In genomic region chr8:111512941-111513340, GRCm38 (mm10) we compare ENCODE assay signal across 20 mouse cellular contexts. TPM values are rescaled to one million over a fixed set of nuclear protein-coding genes. Genes with fewer than 3 reads are reported as not detected.
A peak's percentile ranks its signal among the peaks of the same experiment; 100 is the strongest.
DNase-seq lines count a peak whose midpoint lies in the region; ATAC-seq and TF ChIP-seq lines count a peak whose summit lies in the region.
"Had no signal": no experiment of that assay in that cellular context is flagged by ENCODE, and none has a peak within 500 bp of the region (broad histone marks: within the 10 kb centered on the region; RNA-seq: fewer than 3 reads in every experiment).

No protein-coding gene starts in this region.

- H3K36me3 ChIP-seq in hindbrain, embryonic 13.5 days: no peaks in the 10 kb centered on the region
- H3K36me3 ChIP-seq in hindbrain, embryonic 10.5 days: peaks cover 15% of the 10 kb centered on the region

- H3K27me3 ChIP-seq in cerebellum, adult 2 months (ENCODE audit: control insufficient read depth, insufficient read depth, low read length): no peaks in the 10 kb centered on the region
- no peaks in the 10 kb centered on the region for H3K27me3 ChIP-seq in hindbrain, embryonic 13.5 days
- no peaks in the 10 kb centered on the region for H3K27me3 ChIP-seq in hindbrain, embryonic 10.5 days (ENCODE audit: insufficient read depth, poor library complexity, severe bottlenecking)
- H3K27me3 ChIP-seq: liver, embryonic 15.5 days had no signal

- 0 out of 2 replicates have a peak overlapping the region, but pooled peaks have one; percentile 3 for H3K27ac ChIP-seq in cerebellum, adult 2 months (ENCODE audit: insufficient read depth, low read length)
- no peak overlapping the region for H3K27ac ChIP-seq in hindbrain, embryonic 13.5 days
- no peak overlapping the region for H3K27ac ChIP-seq in hindbrain, embryonic 10.5 days
- H3K27ac ChIP-seq: forebrain, embryonic 10.5 days; hindbrain, embryonic 14.5 days; left cerebral cortex, adult 2 months; liver, embryonic 15.5 days; macrophage had no signal

- TF ChIP-seq CTCF in cerebellum, adult 2 months (IDR thresholded peaks at IDR 0.05; ENCODE audit: borderline replicate concordance, insufficient read depth, low read depth, low read length): no peak

- H3K9me3 ChIP-seq in hindbrain, embryonic 13.5 days: no peaks in the 10 kb centered on the region
- H3K9me3 ChIP-seq in hindbrain, embryonic 10.5 days: no peaks in the 10 kb centered on the region
- H3K9me3 ChIP-seq: forebrain, embryonic 10.5 days; liver, embryonic 15.5 days had no signal

- TF ChIP-seq POLR2A in cerebellum, adult 2 months (IDR thresholded peaks at IDR 0.05; ENCODE audit: borderline replicate concordance, insufficient read depth, low read length): no peak

- 55% methylated on average over 7 of the region's 7 CpGs for WGBS in cerebellum, adult 2 months
- WGBS in hindbrain, embryonic 13.5 days: 80% methylated on average over 7 of the region's 7 CpGs
- WGBS in hindbrain, embryonic 10.5 days: 85% methylated on average over 7 of the region's 7 CpGs

- H3K4me3 ChIP-seq in cerebellum, adult 2 months (replicated peaks; ENCODE audit: insufficient read depth, low read depth, low read length): no peak overlapping the region
- no peak overlapping the region for H3K4me3 ChIP-seq in hindbrain, embryonic 13.5 days
- no peak overlapping the region for H3K4me3 ChIP-seq in hindbrain, embryonic 10.5 days
- H3K4me3 ChIP-seq: forebrain, embryonic 10.5 days; left cerebral cortex, adult 2 months; liver, embryonic 15.5 days had no signal

- H3K4me2 ChIP-seq in hindbrain, embryonic 13.5 days: no peak overlapping the region
- H3K4me2 ChIP-seq: hindbrain, embryonic 14.5 days; liver, embryonic 15.5 days had no signal

- ATAC-seq in hindbrain, embryonic 13.5 days (ENCODE audit: low FRiP score): no peak
- no peak for ATAC-seq in erythroblast, adult 5-6 weeks (replicated peaks; ENCODE audit: low FRiP score, poor library complexity, severe bottlenecking)
- ATAC-seq: activated CD4-positive, CD25-positive, alpha-beta regulatory T cell, adult 4 months; forebrain, postnatal 0 days; inflammation-experienced regulatory T-cells, adult 6 months had no signal

- peak overlapping the region; percentile 55; the same call in 1 of the 2 replicates for H3K9ac ChIP-seq in hindbrain, embryonic 13.5 days
- H3K9ac ChIP-seq: forebrain, postnatal 0 days; hindbrain, embryonic 14.5 days; liver, embryonic 15.5 days had no signal

- no peak for DNase-seq in cerebellum, adult 2 months
- DNase-seq in cerebellum, adult 18-20 months: no peak
- peak; percentile 27 for DNase-seq in gastrocnemius, adult 18-20 months (ENCODE audit: low spot score)
- no peak for DNase-seq in gastrocnemius, postnatal 10 days
- no peak for DNase-seq in hindbrain, embryonic 10.5 days (ENCODE audit: low spot score)
- DNase-seq in brain, adult 2 months (ENCODE audit: low read depth, low spot score): peak; percentile 62
- DNase-seq: adrenal gland, adult 8-10 months; forebrain, postnatal 0 days; kidney, adult 18-20 months; liver; right cerebral cortex, postnatal 25 days had no signal

- H3K4me1 ChIP-seq in cerebellum, adult 2 months (ENCODE audit: control insufficient read depth, insufficient read depth, low read length): peaks cover 14% of the 10 kb centered on the region
- peaks cover 10% of the 10 kb centered on the region for H3K4me1 ChIP-seq in hindbrain, embryonic 13.5 days (replicated peaks)
- H3K4me1 ChIP-seq in hindbrain, embryonic 10.5 days (replicated peaks): peaks cover 7% of the 10 kb centered on the region; the same call in 1 of the 2 replicates
- H3K4me1 ChIP-seq: forebrain, embryonic 10.5 days had no signal

RNA-seq across cellular contexts. Expression of gene Wdr59, which starts 9.0 kb away (rescaled TPM):
- polyA plus RNA-seq in cerebellum, adult 2 months (2012; rRNA removed): 16.0 TPM in 2 replicates
- total RNA-seq in gastrocnemius, adult 18-20 months (2021): 1 to 10 TPM; 7.5 to 8.3 TPM
- 10 to 100 TPM in 1 of 2 experiments, 1 to 10 TPM in 1; 9.7 to 11.5 TPM for total RNA-seq in gastrocnemius, postnatal 10 days (2021)
- 7.4 and 8.3 TPM in 2 replicates for polyA plus RNA-seq in hindbrain, embryonic 13.5 days (2015; fragmentation: Nextera tagmentation; extraction: Ambion mirVana)
- polyA plus RNA-seq in hindbrain, embryonic 10.5 days (2016; fragmentation: Nextera tagmentation; extraction: Ambion mirVana): 3.8 and 4.8 TPM in 2 replicates
- 1.7 and 3.1 TPM in 2 replicates for total RNA-seq in erythroblast, adult 5-6 weeks (2015; ENCODE audit: low replicate concordance)
- 2.0 and 3.3 TPM in 2 replicates for total RNA-seq in erythroblast, adult 5-6 weeks (2017; ENCODE audit: low replicate concordance)

RNA-seq across cellular contexts. Expression of gene Znrf1, which starts 23.0 kb away (rescaled TPM):
- polyA plus RNA-seq in cerebellum, adult 2 months (2012; rRNA removed): 111 and 116 TPM in 2 replicates
- 10 to 100 TPM; 59.5 to 67.8 TPM for total RNA-seq in gastrocnemius, adult 18-20 months (2021)
- total RNA-seq in gastrocnemius, postnatal 10 days (2021): 10 to 100 TPM; 58.7 to 68.7 TPM
- polyA plus RNA-seq in hindbrain, embryonic 13.5 days (2015; fragmentation: Nextera tagmentation; extraction: Ambion mirVana): 77.3 and 80.0 TPM in 2 replicates
- polyA plus RNA-seq in hindbrain, embryonic 10.5 days (2016; fragmentation: Nextera tagmentation; extraction: Ambion mirVana): 29.9 and 52.5 TPM in 2 replicates
- 5.8 and 35.1 TPM in 2 replicates for total RNA-seq in erythroblast, adult 5-6 weeks (2015; ENCODE audit: low replicate concordance)
- 7.1 and 14.6 TPM in 2 replicates for total RNA-seq in erythroblast, adult 5-6 weeks (2017; ENCODE audit: low replicate concordance)

Comparison
In these comparisons a context has a peak if more than half of its experiments do, and no peak if none do; other contexts are left out.
1. DNase-seq: peak in gastrocnemius, adult 18-20 months (single experiment) and brain, adult 2 months (single experiment); none in cerebellum, adult 2 months (0 of 2), cerebellum, adult 18-20 months (0 of 2), gastrocnemius, postnatal 10 days (single experiment) and hindbrain, embryonic 10.5 days (single experiment).